Mouse (Mus musculus) cortical plate, adult 2 months (tissue): ENCODE measurements around the gene Morn2.

Experiments
- CTCF ChIP-seq: fragments of 200-500 bp; IDR thresholded peaks from 2 replicates; pipeline ENCODE4 v1.5.1; 2011; ENCODE audit warnings: mild to moderate bottlenecking, control low read depth, low read length; ENCODE audit not compliant: insufficient read depth; ENCODE audit errors: extremely low read depth
- POLR2A ChIP-seq: fragments of 200-500 bp; IDR thresholded peaks from 2 replicates; pipeline ENCODE4 v1.6.1; 2011; ENCODE audit warnings: mild to moderate bottlenecking, low read length, control low read depth; ENCODE audit not compliant: insufficient read depth; ENCODE audit errors: extremely low read depth

DNA sequence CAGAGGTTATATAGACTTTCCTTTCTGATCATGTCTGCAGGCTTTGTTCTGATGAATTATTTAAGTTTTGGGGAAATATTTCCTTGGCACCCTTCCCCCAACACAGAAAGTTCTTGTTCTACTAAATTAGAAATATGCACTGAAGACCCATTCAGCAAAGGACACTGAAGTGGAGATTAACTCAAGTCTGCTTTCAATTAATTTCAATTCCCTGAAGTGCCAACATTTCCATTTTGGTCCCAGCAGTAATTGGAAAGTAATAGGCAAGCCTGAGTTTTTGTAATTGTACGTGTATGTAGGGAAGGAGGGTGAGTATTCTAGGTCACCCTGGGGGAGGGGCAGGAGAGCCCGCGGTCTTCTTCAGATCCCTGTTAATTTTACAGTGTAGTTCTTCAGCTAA is 36.4 kb downstream of the Morn2 start:
- no peak for TF ChIP-seq POLR2A
- TF ChIP-seq CTCF: no peak
